Mouse (Mus musculus) ES-E14 (cell line): ENCODE results near the gene Rap1gds1.

Experiments used
- CHD2 ChIP-seq: IDR thresholded peaks from 2 replicates; pipeline ENCODE4 v1.6.1; 2014; ENCODE audit warnings: mild to moderate bottlenecking, low read depth, low read length, inconsistent platforms
- HCFC1 ChIP-seq: IDR thresholded peaks from 2 replicates; pipeline ENCODE4 v1.6.1; 2012; ENCODE audit warnings: low read length, inconsistent platforms, borderline replicate concordance; ENCODE audit not compliant: insufficient read depth
- MAFK ChIP-seq: IDR thresholded peaks from 2 replicates; pipeline ENCODE4 v1.6.1; 2014; ENCODE audit warnings: mild to moderate bottlenecking, low read depth, low read length, inconsistent platforms; ENCODE audit not compliant: insufficient read depth
- ZC3H11A ChIP-seq: IDR thresholded peaks from 2 replicates; pipeline ENCODE4 v1.6.1; 2012; ENCODE audit warnings: low read depth, mild to moderate bottlenecking, inconsistent platforms, low read length, borderline replicate concordance
- ZNF384 ChIP-seq: IDR thresholded peaks from 2 replicates; pipeline ENCODE4 v1.6.1; 2012; ENCODE audit warnings: low read depth, low read length, inconsistent platforms

- no peak for TF ChIP-seq ZC3H11A
- TF ChIP-seq MAFK = no peak
- no peak for TF ChIP-seq CHD2
- TF ChIP-seq ZNF384 = no peak
- no peak for TF ChIP-seq HCFC1
Observed at GRCm38 (mm10) chr3:139078010-139078409, 3.0 kb upstream of the Rap1gds1 start.
